Mouse (Mus musculus) brain, embryonic 14.5 days (tissue): ENCODE results near the gene Gm10318. TPM values are rescaled to one million over a fixed set of nuclear protein-coding genes. Genes with fewer than 3 reads are reported as not detected.
A peak's percentile ranks its signal among the peaks of the same experiment; 100 is the strongest.

Experiments used
- DNase-seq: peaks from one replicate; pipeline ENCODE4 v3.0.0-alpha.2; 2011; ENCODE audit warnings: low read depth
- CTCF ChIP-seq: fragments of 200-500 bp; IDR thresholded peaks from 2 replicates; pipeline ENCODE4 v1.5.1; 2012; ENCODE audit warnings: inconsistent platforms, mild to moderate bottlenecking, moderate library complexity, borderline replicate concordance; ENCODE audit not compliant: insufficient read depth, insufficient read length; ENCODE audit errors: extremely low read depth
- POLR2A ChIP-seq: fragments of 200-500 bp; IDR thresholded peaks from 2 replicates; pipeline ENCODE4 v1.6.1; 2012; ENCODE audit warnings: mild to moderate bottlenecking, inconsistent platforms, borderline replicate concordance; ENCODE audit not compliant: poor library complexity, insufficient read depth, insufficient read length, severe bottlenecking; ENCODE audit errors: extremely low read depth
- polyA plus RNA-seq: library from polyadenylated mRNA; depleted of rRNA; stranded (reverse); fragments of >200 nt; gene quantifications from 2 replicates; pipeline ENCODE4 v1.2.3, GENCODE M21; 2012; rRNA removed

Gene Gm10318
- polyA plus RNA-seq, result 0.10 TPM in 1 of 2 replicates, not detected in the other

DNA sequence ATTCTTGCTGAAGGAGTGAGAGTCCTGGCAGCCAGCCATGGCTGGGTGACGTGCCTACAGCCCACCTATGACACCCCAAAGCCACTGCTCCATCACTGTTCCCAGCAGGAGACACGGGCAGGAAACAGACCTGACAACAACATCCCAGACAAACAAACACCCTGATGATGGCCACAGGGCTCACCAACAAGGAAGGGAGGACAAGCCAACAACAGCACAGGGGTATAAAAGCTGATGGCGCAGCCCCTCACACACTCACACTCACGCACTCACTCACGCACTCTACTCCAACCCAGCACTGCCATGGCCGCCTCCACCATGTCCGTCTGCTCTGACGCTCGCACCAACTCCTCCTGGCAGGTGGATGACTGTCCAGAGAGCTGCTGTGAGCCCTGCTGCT lies at the start of gene Gm10318:
Gene Gm10318 (plus strand): TSS at position 301 of the 400 bp plus-strand sequence.
- TF ChIP-seq CTCF (no peak), POLR2A (no peak)
- no peak for DNase-seq

DNA sequence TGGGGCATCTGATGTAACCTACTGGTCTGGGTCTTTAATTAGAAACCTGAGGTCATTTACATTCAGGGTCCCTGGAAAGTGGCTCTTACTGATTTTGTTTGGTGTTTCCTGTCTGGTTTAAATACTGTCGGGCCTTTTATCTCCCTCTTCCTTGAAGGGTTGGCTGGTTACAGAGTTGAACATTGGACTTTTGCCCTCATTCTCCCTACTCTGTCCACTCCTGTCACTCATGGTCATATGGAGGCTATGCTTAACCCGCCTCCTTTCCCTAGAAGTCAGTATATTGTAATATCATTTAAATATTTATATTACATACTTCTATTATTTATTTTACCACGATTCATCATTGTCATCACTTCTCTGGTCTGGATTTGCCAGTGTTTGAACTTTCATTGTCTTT lies 48.6 kb upstream of the Gm10318 start:
- DNase-seq, result no peak
- TF ChIP-seq POLR2A, result no peak
- TF ChIP-seq CTCF, result no peak

DNA sequence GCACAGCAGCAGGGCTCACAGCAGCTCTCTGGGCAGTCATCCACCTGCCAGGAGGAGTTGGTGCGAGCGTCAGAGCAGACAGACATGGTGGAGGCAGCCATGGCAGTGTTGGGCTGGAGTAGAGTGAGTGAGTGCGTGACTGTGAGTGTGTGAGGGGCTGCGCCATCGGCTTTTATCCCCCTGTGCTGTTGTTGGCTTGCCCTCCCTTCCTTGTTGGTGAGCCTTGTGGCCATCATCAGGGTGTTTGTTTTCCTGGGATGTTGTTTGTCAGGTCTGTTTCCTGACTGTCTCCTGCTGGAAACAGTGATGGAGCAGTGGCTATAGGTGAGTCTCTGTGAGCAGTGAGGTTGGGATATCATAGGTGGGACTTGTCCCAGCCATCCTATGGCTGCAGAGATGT lies 40.9 kb upstream of the Gm10318 start, which contains the start of gene Gm9507:
Gene Gm9507 (minus strand): TSS at position 101 of the 400 bp plus-strand sequence.
- TF ChIP-seq POLR2A (no peak), CTCF (no peak)

DNA sequence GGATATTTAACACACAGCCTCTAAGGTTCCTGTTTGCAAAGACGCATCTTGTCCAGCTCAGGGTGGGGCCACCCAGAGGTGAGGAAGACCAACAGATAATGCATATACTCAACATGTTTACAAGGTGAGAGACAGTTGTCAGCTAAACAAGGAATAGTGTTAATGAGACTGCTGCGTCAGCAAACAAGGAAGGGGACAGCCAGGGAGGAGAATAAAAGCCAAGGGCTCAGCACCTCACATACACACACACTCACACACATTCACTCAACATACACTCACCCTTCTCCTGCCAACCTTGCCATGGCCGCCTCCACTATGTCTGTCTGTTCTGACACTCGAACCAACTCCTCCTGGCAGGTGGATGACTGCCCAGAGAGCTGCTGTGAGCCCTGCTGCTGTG lies 38.3 kb upstream of the Gm10318 start, which contains the start of gene Gm2696:
Gene Gm2696 (plus strand): TSS at position 301 of the 400 bp plus-strand sequence.
- TF ChIP-seq CTCF (no peak), POLR2A (no peak)
- DNase-seq, result no peak

More for the DNA sequence above, 40.9 kb upstream of the Gm10318 start, which contains the start of gene Gm9507:
- DNase-seq, result no peak

DNA sequence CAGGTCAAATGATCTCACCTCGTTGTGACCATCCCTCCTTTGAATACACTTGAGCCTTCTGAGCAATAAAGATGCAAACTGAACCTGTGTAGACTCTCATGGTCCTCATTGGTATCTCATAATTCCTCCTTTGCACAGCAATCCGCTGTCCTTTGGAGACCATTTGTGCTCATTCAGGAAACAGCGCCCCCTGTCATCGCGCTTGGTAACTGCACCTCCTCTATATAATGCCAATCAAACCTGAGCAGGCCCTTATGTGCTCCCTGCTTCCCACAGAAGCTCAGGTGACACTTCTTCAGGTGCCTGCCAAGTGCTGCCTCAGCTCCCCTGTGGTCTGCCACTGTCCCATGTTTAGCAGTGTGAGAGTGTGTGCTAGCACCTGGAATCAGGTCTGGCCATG lies 37.1 kb upstream of the Gm10318 start:
- TF ChIP-seq POLR2A, result no peak
- peak; percentile 66 for TF ChIP-seq CTCF
- DNase-seq, result no peak

DNA sequence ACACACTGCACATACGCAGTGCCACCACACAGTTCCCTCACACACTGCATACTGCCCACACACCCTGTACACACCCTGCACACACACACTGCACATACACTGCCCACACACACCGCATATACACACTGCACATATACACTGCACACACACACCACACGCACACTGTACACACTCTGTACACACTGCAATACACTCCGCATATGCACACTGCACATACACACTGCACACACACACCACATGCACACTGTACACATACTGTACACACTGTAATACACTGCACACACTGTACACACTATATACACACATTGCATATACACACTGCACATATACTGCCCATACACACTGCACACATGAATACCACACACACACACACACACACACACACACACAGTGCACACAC lies 34.1 kb upstream of the Gm10318 start:
- DNase-seq, result no peak
- no peak for TF ChIP-seq POLR2A
- no peak for TF ChIP-seq CTCF

DNA sequence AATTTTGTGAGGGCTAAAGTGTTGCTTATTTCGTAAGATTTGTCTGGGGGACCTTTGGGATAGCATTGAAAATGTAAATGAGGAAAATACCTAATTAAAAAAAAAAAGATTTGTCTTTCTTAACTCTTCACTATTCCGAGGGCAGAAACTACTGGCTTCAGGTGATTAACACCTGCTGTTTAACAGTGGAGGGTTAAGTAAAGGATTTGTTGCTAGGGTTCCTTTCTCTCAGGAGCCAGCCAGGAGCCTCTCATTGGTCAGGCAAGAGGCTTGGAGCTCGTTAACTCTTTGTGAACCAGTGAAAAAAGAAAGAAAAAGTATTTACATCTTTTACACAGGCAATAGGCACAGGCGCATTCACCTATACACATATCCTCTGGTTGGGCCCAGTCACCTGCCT lies 33.5 kb upstream of the Gm10318 start:
- DNase-seq, result peak; percentile 41
- TF ChIP-seq CTCF, result no peak
- TF ChIP-seq POLR2A, result no peak

DNA sequence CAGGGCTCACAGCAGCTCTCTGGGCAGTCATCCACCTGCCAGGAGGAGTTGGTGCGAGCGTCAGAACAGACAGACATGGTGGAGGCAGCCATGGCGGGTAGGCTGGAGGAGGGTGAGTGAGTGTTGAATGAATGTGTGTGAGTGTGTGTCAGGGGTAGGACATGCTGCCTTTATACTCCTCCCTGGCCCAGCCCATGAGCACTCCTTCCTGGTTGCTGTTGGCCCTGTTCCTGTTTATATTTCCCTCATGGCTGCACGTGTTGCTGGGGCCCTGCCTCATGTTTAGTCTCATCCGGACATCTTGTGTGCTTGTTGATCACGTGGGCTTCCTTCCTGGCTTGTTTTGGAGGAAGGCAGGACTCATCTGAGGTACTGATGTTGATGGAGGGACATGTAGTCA lies 25.7 kb upstream of the Gm10318 start, which contains the start of gene Krtap10-4:
Gene Krtap10-4 (minus strand): TSS at position 145 of the 400 bp plus-strand sequence.
- TF ChIP-seq CTCF, result no peak
- no peak for DNase-seq

DNA sequence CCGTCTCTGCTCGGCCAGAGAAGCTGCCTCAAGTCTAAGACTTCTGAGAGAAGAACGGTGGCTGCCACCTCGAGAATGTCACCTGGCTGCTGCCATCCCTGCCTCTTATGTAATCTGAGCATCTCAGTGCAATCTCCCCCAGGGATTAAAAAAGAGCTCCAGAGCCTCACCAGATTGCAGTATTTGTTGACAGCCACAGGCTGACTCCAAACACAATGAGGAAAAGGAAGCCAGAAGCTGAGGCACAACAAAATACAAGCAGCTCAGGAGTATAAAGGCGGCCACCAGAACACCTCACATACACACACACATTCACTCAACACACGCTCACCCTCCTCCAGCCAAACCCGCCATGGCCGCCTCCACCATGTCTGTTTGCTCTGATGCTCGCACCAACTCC lies 17.0 kb upstream of the Gm10318 start, which contains the start of gene Krtap10-10:
Gene Krtap10-10 (plus strand): TSS at position 301 of the 400 bp plus-strand sequence.
- TF ChIP-seq POLR2A, result no peak
- no peak for TF ChIP-seq CTCF
- DNase-seq, result no peak

DNA sequence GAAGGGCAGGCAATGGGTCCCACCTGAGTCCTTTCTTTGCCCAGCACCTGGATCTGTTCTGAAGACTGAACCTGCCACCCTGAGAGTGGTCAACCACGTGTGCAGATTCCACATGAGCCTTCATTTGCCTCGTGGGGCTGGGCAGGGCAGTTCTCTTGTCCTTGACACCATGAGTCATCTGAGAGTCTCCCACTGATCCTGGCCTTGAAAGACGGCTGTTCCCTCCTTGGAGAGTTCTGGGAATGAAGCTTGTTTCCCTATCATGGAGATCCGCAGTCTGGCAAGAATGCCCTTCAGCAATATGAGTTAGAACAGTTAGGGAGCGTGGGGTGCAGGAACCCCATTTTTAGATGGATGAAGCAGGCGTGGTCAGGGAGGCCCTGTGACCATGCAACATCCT lies 13.7 kb upstream of the Gm10318 start:
- no peak for TF ChIP-seq CTCF
- TF ChIP-seq POLR2A, result no peak
- no peak for DNase-seq

DNA sequence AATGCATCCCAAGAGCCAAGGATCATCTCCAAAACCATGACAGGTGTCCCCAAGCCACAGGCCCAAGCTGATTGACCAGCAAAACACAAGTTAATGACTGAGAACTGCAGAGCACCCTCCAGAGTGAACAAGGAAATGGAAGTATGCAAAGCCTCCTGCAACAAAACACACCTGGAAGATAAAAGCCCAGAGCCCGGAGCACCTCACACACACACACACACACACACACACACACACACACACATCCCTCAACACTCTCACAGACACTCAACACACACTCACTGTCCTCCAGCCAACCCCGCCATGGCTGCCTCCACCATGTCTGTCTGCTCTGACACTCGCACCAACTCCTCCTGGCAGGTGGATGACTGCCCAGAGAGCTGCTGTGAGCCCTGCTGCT lies 6.2 kb upstream of the Gm10318 start, which contains the start of gene Gm36176:
Gene Gm36176 (plus strand): TSS at position 301 of the 400 bp plus-strand sequence.
- DNase-seq, result no peak
- TF ChIP-seq POLR2A (no peak), CTCF (no peak)

DNA sequence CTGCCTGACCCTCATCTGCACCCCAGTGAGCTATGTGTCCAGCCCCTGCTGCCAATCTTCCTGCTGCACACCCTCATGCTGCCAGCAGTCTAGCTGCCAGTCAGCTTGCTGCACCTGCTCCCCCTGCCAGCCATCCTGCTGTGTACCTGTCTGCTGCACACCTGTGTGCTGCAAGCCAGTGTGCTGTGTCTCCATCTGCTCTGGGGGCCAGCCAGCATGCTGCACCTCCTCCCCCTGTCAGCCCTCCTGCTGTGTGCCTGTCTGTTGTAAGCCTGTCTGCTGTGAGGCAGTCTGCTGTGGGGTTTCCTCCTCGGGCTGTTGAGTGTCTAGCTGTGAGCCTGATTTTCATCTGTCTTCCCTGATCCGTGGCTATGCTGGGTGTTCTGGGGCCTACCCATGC lies 5.7 kb upstream of the Gm10318 start:
- TF ChIP-seq CTCF (no peak), POLR2A (no peak)
- DNase-seq, result no peak
